Mouse (Mus musculus): Measurements from ENCODE around the gene Kbtbd13.

The Kbtbd13 gene

GRCm38 (mm10) chr9:65394360-65394759 is 2.9 kb upstream of the Kbtbd13 start:
- DNase-seq (ENCODE audit: extremely low read depth, low read depth, low spot score): no peak

DNA sequence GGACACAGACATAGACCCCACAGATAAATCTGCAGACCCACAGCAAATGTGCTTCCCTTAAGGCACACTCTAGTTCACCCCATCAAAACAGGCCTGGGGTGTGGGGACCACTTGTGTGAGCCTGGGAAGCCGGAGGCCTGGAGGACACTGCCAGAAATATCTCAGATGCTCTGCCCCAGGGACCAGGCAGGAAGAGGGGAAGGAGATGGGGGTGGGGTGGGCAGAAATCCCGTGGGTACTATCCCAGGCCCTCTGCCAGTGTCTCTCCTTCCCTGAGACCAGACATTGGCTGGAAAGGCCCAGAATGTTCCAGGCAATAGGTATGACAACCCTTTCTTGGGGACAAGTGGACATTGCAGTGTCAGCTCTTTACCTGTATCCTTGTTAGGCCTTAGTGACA is 2.2 kb upstream of the Kbtbd13 start:
- no peak for DNase-seq (ENCODE audit: extremely low read depth, low read depth, low spot score)

- DNase-seq (ENCODE audit: extremely low read depth, low read depth, low spot score): no peak
These were observed 1.3 kb upstream of the Kbtbd13 start for GRCm38 (mm10) chr9:65392638-65393364.

DNA sequence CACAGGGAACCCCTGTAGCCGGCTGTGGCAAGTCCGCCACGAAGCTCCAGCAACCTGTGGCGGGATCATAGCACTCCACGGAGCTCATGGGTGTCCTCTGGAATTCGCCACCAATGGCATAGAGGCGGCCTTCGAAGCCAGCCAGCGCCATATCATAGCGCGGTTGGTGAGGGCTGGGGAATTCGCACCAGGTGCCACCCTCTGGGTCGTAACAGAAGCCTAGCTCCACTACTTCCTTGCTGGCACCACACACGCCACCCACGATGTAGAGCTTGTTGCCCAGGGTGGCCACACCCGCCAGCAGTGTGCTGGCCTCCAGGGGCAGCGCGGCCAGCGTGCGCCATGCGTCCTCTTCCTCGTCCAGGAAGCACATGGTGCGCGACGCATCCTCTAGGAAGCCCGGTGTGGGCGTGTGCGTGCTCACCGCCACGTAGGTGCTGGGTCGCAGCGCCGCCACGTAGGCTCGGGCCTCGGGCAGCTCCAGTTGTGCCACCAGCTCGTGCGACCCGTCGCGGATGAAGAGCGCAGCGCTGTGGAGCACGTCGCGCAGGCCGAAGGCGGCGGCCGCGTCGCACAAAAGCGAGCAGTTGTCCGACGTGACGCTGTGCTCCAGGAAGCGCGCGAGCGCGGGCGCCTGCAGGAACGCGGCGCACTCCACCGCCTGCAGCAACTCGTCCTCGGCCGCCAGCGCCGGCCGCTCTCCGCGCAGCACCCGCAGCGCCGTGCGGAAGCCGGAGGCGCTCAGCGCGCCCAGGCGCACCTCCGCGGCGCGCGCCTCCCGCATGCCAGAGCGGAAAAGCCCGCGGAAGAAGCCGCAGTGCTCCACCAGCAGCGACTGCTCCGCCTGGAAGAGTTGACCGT is 470 bp downstream of the Kbtbd13 start:
- no peak for DNase-seq (ENCODE audit: extremely low read depth, low read depth, low spot score)

DNA sequence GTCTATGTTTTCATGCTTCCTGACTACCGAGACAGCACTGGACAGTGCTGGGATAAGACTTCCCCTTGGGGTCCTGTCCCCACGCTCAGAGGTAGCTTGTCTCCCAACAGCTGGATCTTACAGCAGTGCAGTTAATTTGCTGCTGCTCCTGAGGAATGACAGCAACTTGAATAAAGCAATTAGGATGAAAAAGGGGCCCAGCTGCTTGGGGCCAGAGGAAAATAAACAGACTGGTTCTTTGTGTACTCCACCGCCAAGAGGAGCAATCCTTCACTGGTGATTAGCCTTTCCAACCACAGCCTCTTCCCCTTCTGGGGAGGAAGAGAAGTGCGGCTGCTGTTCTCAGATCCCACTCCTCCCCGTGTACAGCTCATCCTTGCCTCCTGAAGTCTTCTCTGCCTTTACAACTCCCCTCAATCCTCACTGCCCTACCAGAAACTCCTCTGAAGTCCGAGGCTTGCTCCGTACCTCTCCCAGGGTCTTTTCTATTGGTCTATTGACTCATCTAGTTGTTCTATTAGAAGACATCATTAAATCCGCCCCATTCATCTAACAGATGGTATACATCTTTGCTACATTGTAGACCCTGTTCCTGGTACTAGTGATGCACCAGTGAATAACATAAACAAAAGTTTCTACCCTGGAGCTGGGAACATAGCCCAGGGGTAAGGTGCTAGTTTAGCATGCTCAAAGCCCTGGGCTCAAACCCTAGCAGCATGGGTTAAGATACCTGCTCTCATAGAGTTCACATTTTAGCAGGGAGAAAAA is 4.9 kb downstream of the Kbtbd13 start:
- no peak for DNase-seq (ENCODE audit: extremely low read depth, low read depth, low spot score)

GRCm38 (mm10) chr9:65384276-65384675 is 7.2 kb downstream of the Kbtbd13 start:
- peak; percentile 47 for DNase-seq (ENCODE audit: extremely low read depth, low read depth, low spot score)

DNA sequence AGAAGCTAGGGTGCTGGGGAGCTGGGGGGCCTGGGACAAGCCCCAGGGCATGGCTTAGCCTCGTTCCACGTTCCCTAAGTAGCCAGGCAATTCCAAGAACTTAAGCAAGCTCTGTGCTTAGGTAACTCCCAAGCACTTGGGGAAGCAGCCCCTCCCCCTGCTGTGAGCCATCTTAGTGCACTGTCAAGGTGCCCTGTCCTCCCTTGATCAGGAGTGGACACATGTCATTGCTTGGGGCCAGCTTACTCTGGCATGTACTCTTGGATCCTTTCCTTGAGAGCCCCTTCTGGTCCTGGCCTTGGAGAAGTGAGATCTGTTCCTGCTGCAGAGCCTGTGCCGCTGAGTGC is 8.7 kb downstream of the Kbtbd13 start:
- peak; percentile 65 for DNase-seq (ENCODE audit: extremely low read depth, low read depth, low spot score)

GRCm38 (mm10) chr9:65382031-65382750 is 9.3 kb downstream of the Kbtbd13 start:
- DNase-seq (ENCODE audit: extremely low read depth, low read depth, low spot score): no peak

DNA sequence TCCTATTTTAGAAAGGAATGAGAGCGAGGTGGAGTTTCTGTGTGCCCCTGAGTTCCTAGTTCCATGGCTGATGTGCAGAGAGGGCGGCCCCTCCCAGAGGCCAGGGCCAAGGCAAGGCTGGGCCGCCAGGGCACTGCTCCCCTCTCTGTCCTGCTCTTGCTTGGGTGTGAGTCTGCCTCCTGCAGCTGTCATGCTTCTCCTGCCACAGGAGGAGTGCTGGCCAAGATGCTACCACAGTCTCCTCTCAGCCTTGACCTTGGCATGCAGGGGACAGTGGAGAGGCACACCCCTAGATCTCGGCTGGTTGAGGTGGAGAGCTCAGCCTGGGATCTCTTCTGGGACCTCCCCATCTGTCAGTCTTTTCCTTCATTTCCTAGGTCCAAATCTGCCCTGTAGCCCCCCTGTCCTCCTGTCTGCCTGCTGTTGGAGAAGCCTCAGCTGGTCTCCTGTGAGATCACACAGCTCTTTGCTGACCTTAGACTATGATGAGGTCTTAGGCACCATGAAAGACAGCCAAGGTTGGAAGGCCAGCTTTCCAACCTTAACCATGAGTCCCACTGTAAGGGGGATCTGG is 10.3 kb downstream of the Kbtbd13 start:
- DNase-seq (ENCODE audit: extremely low read depth, low read depth, low spot score): no peak

DNA sequence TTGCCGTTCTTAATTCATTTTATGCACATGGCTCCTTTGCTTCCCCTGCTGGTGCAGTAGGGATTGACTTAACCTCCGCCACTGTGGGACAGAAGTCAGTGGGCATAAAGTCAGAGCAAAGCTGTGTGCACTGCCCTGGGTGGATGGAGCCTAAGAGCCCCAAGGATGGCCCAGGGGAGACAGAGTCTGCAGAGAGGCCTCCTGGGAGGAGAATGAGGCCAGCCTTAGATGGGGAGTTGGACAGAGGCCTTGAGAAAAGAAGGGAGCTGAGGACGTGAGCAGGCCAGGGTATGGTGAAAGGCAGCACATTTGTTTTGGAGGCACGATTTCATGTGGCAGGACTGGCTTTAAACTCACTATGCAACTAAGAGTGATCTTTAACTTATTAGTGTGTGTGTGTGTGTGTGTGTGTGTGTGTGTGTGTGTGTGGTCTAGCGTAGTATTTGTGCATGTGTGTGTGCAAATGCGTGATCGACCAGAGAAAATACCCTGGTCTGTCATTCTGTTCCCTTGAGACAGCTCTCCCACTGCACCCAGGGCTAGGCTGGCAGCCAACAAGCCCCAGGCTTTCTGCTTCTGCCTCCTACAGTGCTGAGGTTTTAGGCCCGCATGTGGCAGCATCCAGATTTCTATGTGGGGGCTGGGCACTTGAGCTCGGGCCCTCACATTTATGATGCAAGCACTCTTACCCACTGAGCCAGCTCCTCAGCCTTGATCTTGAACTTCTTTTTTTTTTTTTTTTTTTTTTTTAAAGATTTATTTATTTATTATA is 16.1 kb downstream of the Kbtbd13 start:
- DNase-seq (ENCODE audit: extremely low read depth, low read depth, low spot score): no peak

GRCm38 (mm10) chr9:65374468-65375162 is 16.8 kb downstream of the Kbtbd13 start:
- DNase-seq (ENCODE audit: extremely low read depth, low read depth, low spot score): no peak

DNA sequence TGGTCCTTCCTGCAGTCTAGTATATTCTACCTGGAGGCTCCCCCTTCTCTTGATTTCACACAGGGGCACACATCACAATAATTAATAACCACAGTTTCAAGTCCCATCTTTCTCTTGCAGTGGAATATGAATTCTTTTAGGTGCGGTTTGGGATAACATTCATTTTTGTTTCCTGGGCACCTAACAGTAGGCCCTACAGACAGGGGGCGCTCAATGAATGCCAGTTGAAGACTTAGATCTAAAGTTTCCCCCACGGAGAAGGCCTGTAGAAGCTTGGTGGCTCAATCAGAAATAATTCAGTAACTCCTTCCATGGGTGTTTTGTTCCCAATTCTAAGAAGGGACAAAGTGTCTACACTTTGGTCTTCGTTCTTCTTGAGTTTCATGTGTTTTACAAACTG is 19.0 kb downstream of the Kbtbd13 start:
- DNase-seq (ENCODE audit: extremely low read depth, low read depth, low spot score): no peak

GRCm38 (mm10) chr9:65371756-65372155 is 19.7 kb downstream of the Kbtbd13 start:
- DNase-seq (ENCODE audit: extremely low read depth, low read depth, low spot score): no peak

DNA sequence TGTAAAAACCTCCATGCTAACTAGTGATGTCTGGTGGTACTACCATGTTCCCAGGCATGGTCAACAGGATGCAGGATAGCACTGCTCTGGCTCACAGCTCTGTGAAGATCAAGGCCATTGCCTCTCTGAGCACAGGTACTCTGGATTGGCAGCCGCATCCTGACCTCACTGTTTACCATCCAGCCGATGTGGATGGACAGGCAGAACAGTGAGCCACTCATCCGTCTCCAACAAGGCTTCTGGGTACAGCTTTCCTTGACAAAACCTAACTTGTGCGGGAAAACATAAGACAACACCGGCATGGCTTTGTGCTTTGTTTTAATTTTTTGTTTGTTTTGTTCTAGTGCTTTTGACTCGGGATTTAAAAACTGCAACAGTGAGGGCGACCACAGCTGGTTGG is 25.7 kb downstream of the Kbtbd13 start:
- no peak for DNase-seq (ENCODE audit: extremely low read depth, low read depth, low spot score)

DNA sequence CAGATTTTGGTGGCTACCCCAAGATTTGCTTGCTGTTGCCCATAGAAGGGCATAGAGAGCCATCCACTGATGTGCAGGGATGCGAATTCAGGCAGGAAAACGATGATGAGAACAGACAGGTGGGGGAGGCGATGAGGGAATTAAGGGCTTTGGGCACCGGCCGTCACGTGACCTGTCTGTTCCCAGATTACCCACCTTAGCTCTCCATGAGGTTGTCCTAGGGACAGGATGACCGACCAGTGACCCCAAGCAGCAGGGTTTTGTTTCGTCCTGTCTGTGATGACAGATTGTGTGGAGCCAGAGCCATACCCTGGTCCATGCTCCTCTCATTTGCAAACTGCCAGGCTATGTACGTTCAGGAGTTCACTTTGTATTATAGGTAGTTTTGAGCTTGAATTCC is 27.8 kb downstream of the Kbtbd13 start:
- no peak for DNase-seq (ENCODE audit: extremely low read depth, low read depth, low spot score)

DNA sequence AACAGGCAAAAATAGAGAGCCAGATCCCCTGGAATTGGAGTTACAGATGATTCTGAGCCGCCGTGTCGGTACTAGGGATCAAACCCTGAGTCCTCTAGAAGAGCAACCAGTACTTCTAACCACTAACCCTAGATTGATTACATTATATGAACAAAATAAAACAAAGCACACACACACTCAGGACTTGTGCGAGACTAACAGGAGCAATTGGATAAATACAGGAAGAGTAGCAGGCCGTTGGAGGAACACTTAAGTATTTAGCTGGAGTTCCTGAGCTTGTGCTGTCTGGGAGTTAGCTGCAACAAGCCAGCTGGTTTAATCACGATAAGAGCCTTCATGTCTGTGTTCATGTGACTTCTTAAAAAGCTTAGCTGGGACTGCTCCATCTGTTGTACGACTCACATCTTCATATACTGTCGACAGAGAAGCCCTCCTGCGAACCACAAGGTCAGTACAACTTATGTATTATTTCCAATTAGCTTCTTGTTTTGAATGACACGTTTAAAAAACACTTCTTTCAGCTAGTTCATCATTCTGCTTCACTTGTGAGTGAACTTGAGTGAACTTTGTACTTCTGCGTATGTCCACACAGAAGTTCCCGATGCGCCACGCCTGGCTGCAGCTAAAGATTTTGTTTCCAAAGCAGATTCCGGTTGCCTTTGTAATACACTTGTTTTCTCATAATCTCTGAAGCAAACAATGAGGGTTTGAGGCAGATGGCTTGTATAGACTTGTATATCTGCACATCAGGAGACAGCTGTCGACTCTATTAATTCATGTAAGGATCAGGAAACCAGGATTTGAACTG is 30.6 kb downstream of the Kbtbd13 start, which contains the start of gene Ubap1l:
Gene Ubap1l (plus strand): TSS at position 401 of the 808 bp plus-strand sequence.
- no peak for DNase-seq (ENCODE audit: extremely low read depth, low read depth, low spot score)

DNA sequence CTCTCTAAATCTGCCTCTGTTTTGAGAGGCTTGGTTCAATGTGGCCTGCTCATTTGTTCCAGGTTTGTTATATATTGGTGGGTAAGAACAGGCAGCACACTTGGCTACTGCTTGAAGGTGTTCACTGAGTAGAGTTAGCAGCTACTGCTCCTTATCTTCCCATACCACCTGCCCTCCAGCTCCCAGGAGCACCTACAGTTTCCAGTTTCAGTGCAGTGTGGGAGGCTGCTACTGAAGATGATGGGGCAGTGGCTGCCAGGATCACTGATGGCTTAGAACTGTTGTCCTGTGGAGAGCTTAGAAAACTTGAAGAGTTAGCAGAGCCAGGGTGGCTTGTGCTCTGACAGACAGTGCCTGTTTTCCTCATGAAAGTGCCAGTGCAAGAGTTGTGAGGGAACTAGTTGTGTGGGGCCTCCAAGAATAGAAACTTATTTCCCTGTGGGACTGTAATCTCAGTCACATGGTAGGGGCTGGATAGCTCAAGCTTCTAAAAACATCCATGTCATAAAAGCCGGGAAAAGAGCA is 32.4 kb downstream of the Kbtbd13 start:
- DNase-seq (ENCODE audit: extremely low read depth, low read depth, low spot score): no peak

- no peak for DNase-seq (ENCODE audit: extremely low read depth, low read depth, low spot score)
These were observed 34.5 kb downstream of the Kbtbd13 start for GRCm38 (mm10) chr9:65356971-65357370.

Data from fat pad, adult 2 months (tissue).